Mouse (Mus musculus) embryonic fibroblast, embryonic 13.5 days (primary cell): ENCODE measurements around the gene Kif26a. TPM values are rescaled to one million over a fixed set of nuclear protein-coding genes. Genes with fewer than 3 reads are reported as not detected.

Experiments used
- H3K27ac ChIP-seq: 2 replicates; pipeline ENCODE4 v1.5.1; 2012; ENCODE audit warnings: low read length, control low read depth, inconsistent platforms; ENCODE audit not compliant: insufficient read depth
- H3K4me1 ChIP-seq: 2 replicates; pipeline ENCODE4 v1.6.1; 2011; ENCODE audit warnings: low read length; ENCODE audit not compliant: control insufficient read depth, insufficient read depth
- H3K4me3 ChIP-seq: 2 replicates; pipeline ENCODE4 v1.5.1; 2011; ENCODE audit warnings: mild to moderate bottlenecking, control low read depth, low read length; ENCODE audit not compliant: insufficient read depth
- CTCF ChIP-seq: IDR thresholded peaks from 2 replicates; pipeline ENCODE4 v1.5.1; 2011; ENCODE audit warnings: mild to moderate bottlenecking, control low read depth, low read length, moderate library complexity, borderline replicate concordance; ENCODE audit not compliant: insufficient read depth
- POLR2A ChIP-seq: IDR thresholded peaks from 2 replicates; pipeline ENCODE4 v1.6.1; 2011; ENCODE audit warnings: low read depth, mild to moderate bottlenecking, control low read depth, low read length, moderate library complexity
- polyA plus RNA-seq: library from polyadenylated mRNA; stranded (reverse); fragments of >200 nt; gene quantifications from 2 replicates; pipeline ENCODE4 v1.2.4, GENCODE M21; 2011; ENCODE audit warnings: low read depth; ENCODE audit not compliant: missing spikeins, insufficient read length

The Kif26a gene
- polyA plus RNA-seq, 1 experiment: 0.47 TPM

- TF ChIP-seq POLR2A: no peak
- TF ChIP-seq CTCF: no peak
- Histone ChIP-seq H3K27ac (no peak overlapping the region), H3K4me3 (no peak overlapping the region), H3K4me1 (no peaks in the 10 kb centered on the region)
Observed at GRCm38 (mm10) chr12:112158784-112159183, 12.8 kb downstream of the Kif26a start.

GRCm38 (mm10) chr12:112163981-112164839 is 18.2 kb downstream of the Kif26a start:
- TF ChIP-seq CTCF: no peak
- no peaks in the 10 kb centered on the region for H3K4me1 ChIP-seq
- H3K27ac ChIP-seq: no peak overlapping the region
- H3K4me3 ChIP-seq: no peak overlapping the region

- no peak overlapping the region for H3K4me3 ChIP-seq
- TF ChIP-seq POLR2A (no peak), CTCF (no peak)
- H3K4me1 ChIP-seq: no peaks in the 10 kb centered on the region
- H3K27ac ChIP-seq: no peak overlapping the region
Observed at GRCm38 (mm10) chr12:112164840-112165219, 18.8 kb downstream of the Kif26a start.

DNA sequence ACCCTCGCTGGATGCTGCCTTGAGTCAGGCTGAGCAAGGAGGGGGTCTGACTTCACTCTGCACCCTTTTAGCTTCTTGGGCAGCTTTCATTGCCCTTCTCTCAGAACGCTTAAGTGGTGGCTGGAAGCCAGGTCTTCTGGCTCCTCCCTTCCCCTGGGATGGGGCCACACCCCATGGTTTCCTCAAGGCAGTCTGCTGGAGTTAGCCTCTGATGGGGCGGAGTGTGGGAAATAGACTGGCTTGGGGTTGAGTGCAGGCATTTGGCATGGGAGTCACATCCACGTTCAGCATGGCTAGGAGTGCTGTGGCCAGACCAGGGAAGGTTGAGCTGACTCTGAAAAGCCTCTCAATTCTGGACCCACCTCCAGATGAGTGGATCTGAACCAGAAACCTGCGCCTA is 23.2 kb downstream of the Kif26a start:
- no peak for TF ChIP-seq CTCF
- no peak for TF ChIP-seq POLR2A
- H3K4me1 ChIP-seq: no peaks in the 10 kb centered on the region
- no peak overlapping the region for H3K27ac ChIP-seq

GRCm38 (mm10) chr12:112170671-112171574 is 24.9 kb downstream of the Kif26a start:
- no peak overlapping the region for H3K4me3 ChIP-seq
- no peaks in the 10 kb centered on the region for H3K4me1 ChIP-seq
- TF ChIP-seq CTCF: no peak
- no peak for TF ChIP-seq POLR2A

More for the DNA sequence above, 23.2 kb downstream of the Kif26a start:
- no peak overlapping the region for H3K4me3 ChIP-seq

DNA sequence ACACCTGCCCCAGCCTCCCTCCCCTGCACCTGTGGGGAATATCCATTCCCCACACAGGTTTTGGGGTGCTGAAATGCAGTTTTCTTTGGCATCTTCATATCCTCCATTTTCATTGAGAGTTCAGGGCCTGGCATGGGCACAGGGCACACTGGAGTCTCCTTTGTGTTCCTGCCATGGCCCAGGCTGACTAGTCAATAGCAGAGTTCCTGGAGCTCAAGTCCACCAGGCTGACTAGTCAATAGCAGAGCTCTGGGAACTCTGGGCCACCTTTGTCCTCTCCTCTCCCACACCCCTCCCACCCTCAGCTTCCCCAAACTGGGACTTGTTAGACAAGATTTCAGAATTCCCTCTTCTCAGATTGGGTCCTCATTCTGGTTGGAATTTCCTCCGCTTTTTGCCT is 25.6 kb downstream of the Kif26a start:
- no peak for TF ChIP-seq CTCF
- no peak for TF ChIP-seq POLR2A
- Histone ChIP-seq H3K4me1 (no peaks in the 10 kb centered on the region), H3K4me3 (no peak overlapping the region), H3K27ac (no peak overlapping the region)

More at GRCm38 (mm10) chr12:112170671-112171574, 24.9 kb downstream of the Kif26a start:
- no peak overlapping the region for H3K27ac ChIP-seq

GRCm38 (mm10) chr12:112172214-112172613 is 26.2 kb downstream of the Kif26a start:
- Histone ChIP-seq H3K4me3 (no peak overlapping the region), H3K27ac (no peak overlapping the region), H3K4me1 (no peaks in the 10 kb centered on the region)
- TF ChIP-seq POLR2A: no peak
- TF ChIP-seq CTCF: no peak

GRCm38 (mm10) chr12:112177679-112178078 is 31.7 kb downstream of the Kif26a start:
- TF ChIP-seq POLR2A: no peak
- no peak for TF ChIP-seq CTCF
- no peak overlapping the region for H3K4me3 ChIP-seq
- H3K27ac ChIP-seq: no peak overlapping the region
- no peaks in the 10 kb centered on the region for H3K4me1 ChIP-seq

DNA sequence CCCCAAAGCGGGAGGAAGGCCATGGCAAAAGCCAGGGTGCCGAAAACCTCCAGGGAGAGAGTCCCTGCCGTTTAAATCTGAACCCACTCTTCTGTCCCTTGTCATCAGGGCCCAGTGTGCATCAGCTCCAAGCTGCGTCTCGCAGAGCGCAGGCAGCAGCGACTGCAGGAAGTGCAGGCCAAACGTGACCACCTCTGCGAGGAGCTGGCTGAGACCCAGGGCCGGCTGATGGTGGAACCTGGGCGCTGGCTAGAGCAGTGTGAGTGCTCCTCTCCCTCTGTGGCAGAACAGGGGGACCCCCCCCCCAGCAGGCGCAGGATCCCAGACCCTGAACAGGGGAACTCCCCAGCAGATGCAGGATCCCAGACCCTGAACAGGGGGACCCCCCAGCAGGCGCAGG is 33.7 kb downstream of the Kif26a start:
- Histone ChIP-seq H3K4me3 (no peak overlapping the region), H3K4me1 (no peaks in the 10 kb centered on the region), H3K27ac (no peak overlapping the region)
- TF ChIP-seq CTCF (no peak), POLR2A (no peak)

DNA sequence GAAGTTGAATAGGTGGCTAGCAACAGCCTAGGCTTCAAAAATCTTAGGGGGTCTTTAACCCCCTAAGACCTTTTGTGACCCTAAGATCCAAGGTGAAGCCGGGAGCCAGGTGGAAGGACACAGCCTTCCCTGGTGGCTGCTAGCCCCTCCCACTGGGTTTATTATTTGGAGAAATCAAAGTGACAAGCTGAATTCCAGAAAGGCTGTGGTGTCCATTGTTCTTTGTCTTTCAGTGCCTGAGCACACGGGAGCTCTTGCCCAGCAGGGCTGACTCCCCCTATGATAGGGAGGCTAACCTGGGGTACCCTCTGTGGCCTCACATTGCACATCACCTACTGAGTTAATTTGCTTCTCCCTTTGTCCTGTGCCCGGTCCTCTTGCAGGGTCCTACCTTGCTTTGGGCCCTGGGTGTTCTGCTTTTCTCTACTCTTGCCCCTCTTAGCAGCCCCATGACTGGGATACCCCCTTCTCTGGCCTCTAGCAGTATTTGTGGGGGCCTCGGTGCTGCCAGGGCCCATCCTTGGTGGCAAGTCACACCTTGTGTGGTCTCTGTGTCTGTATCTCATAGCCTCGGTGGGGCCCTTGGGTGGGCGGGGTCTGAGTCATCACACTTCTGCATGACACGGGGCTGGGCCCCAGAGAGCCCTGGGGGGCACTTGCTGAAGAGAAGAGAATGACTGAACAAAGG is 36.1 kb downstream of the Kif26a start:
- TF ChIP-seq CTCF (no peak), POLR2A (no peak)
- no peak overlapping the region for H3K27ac ChIP-seq
- no peaks in the 10 kb centered on the region for H3K4me1 ChIP-seq
- no peak overlapping the region for H3K4me3 ChIP-seq
